Mouse (Mus musculus): Measurements from ENCODE around the gene Olah.

The Olah gene

DNA sequence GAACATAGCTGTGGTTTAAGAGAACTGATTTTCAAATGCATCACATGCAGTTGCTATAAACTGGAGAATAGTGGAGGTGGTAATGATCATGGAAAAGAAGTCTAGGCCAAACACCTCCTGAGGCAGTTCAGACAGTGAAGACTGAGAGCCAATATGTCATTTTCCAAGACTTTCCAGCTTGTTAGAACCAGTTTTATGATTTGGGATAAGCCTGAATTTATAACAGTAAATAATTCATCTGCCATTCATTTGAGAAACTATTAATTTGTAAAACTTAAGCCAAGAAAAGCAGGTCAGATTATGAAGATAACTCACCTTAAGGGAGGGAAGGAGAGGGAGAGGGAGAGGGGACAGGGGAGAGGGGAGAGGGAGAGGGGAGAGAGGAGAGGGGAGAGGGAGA, 43.9 kb downstream of the Olah start:
- DNase-seq (ENCODE audit: low spot score in 2 of 2) = no peak

DNA sequence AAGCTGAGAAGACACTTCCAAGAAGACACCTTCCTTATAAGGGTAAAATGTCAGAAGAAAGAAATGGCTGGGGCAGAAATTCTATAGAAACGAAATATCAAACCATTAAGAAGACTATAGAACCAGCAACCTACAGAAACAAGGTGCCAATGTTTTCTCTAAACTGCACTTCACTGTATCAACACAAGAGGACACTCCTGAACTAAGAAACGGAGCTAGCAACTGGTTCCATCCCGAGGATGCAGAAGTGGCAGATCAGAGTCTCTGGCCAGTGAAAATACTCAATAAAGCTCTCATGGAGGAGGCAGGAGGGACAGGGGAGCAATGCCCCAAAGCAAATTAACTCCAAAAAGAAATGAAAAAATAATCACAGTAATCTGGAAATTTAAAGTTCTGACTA, 48.1 kb downstream of the Olah start:
- no peak for DNase-seq (ENCODE audit: low spot score in 2 of 2)

DNA sequence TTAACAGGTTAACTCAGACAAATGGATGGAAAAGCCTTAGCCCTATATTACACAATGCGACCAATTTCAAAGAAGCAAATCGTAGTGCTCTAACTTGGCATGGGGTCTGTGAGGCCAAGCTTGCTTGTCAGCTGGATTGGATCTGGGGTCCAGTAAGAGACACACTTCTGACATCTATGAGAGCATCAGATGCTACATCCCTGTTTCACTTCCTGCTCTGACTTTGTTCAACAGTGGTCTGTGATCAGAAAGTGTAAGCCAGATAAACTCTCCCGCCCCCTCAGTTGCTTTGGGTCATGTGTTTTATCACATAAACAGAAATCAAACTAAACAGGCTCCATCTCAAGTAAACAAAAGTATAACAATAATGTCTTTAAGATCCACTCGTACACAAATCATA, 48.6 kb downstream of the Olah start:
- no peak for DNase-seq (ENCODE audit: low spot score in 2 of 2)

DNA sequence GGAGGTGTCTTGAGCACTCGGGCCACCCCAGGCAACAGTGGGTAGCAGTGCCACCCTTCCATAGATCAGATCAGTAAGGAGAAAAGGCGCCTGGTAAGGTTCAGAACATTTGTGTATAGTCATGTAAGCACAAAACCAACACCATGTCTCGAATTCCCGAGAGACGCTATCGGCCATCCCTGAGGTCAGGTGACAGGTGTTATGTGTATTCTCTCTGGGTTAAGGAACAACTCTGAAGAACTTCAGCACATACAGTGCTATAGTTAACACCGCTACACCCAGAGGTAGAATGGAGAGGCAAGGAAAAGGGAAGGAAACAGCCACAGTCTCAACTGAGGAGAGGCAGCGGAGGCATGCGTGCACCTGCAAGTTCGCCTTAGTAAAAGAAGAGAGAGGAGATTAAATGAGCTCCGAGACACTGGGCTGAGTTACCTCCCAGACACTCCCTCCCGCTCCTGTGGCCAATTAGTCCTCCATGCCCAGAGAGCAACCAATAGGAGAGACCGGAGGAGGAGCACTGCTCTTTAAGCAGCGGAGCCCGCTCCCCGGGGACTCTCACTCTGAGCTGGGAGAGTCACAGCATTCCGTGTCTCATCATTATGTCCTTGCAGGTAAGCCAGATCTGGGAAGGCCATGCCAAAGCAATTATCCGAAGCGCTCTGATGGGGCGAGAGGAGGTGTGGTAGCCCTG, 61.3 kb downstream of the Olah start, which contains the start of gene Acbd7:
Acbd7 (plus strand) TSS at position 558 of the 691 bp plus-strand sequence.
- peak; percentile 56 to 63 for DNase-seq (ENCODE audit: low spot score in 2 of 2)

DNA sequence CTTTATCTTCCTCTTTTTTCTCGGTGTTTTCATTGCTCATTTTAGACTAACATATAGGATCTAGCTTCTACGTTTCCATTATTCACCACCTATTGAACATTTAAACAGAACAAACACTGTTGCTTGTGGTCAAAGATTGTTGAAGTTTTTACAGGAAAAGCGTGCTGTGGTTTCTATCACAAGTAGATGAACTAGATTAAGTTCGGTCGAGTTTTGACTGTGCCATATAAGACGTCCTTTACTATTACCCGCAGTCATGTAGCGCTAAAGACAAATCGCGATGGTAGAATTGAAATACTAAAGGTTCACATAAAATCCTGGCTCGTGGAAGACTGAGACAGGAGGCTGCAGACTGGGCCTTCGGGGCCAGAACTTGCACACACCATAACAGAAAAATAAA, 63.2 kb downstream of the Olah start:
- no peak for DNase-seq (ENCODE audit: low spot score in 2 of 2)

DNA sequence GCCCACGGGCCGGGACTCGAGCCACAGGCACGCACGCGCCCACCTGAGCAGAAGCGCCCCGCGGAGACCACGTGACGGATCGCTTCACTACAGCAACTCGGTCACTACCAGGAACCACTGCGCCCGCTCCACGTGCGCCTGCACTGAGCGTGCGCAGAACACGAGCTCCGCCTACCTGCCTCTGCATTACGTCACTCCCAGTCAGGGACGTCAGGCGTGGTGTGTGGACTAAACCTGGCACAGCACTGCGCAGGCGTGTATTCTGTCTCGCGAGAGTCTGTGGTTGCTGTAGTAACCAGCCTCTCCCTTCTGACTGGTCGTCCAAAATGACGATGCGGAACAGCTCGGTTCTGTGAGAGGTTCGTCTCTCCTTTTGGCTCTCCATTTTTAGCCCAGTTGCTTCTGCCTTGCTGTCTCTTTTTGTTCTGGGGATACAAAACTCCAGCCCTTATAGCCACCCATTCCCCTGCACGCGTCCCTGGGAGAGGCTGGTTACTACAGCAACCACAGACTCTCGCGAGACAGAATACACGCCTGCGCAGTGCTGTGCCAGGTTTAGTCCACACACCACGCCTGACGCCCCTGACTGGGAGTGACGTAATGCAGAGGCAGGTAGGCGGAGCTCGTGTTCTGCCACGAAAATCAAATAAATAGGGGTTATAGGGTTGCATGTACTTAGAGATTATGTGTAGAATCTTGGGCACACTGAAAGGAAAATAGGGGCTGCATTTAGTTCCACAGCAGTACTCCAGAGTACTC, 64.3 kb downstream of the Olah start, which contains the start of gene Rpp38:
Rpp38 (minus strand) TSS at position 160 of the 759 bp plus-strand sequence.
- peak; percentile 99 for DNase-seq (ENCODE audit: low spot score in 2 of 2)

DNA sequence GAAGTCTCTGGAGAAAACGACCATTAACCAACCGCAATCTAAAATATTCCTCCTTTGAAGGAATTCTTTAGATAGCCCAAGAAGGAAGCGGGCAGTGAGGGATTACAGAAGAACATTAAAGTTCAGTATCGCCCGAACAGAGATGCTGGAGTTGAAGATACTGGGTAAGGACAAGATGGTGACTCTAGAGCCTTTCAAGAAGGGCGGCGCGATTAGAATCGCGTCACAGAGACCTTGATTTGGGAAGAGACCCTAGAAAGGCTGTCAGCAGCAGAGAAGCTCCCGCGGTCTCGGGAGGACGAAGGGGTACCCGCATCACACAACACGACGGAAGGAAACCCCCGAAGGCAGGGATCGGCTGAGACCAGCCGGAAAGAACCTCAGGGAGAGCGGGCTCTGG, 65.0 kb downstream of the Olah start:
- DNase-seq (ENCODE audit: low spot score in 2 of 2) = no peak

DNA sequence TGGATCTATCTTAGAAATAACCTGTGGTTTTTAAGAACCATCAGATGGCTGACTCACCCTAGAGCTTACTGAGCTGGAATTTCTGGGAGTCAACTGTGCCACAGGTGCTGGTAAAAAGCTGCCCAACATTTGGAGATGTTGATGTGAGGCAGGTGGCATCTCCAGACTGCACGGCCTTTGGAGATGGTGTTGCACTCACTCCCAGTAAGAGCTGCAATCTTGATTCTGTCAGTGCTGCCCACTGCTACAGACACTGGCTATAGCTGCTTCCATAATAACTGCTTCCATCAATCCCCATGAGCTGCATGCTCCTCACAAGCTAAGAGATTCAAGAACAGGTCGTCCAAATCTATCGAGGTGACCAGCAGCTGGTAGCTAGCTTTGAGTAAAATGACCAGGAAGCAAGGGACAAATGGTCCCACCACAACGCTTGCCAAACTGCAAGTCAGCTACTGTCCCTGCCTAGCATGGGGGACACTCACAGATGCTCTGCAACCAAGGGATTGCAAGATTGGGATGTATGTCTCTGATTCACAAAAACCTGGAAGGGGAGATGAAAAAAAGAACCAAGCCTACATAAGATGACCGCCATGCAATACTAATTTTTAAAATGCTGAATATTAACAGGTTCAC, 65.8 kb downstream of the Olah start:
- no peak for DNase-seq (ENCODE audit: low spot score in 2 of 2)

DNA sequence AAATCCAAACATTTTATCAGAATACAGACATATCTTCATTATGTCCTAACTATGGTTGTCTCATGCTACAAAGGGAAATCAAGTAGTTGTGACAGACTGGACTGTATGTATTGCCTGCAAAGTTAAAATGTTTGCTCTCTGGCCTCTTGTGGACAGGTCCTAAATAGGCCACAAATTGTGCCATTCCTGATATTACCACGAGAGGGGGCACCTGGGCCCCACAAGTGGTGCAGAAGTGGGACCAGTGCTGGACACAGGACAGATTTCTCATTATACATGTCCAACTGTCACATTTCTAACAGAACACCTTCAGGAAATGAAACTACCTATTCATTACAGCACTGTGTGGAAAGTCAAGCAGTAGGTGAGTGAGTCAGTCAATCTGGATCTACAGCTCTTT, 69.7 kb downstream of the Olah start:
- no peak for DNase-seq (ENCODE audit: low spot score in 2 of 2)

DNA sequence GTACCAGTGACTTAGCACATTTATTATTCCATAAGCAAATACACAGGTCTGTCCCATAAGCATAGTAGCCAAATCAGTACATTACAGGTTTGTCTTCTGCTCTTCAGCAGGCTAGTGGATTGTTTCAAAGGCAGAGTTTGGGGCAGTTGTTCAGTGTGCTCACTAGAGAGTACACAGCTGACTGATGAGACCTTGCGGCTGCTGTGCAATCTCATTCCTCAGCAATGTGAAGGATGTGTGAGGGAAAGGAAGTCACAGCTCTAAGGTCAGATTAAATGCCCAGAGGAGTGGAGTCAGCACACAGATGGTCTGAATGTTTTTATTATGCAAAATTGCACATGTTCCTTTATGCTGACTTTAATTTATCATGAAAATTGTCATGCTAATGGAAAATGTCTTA, 70.5 kb downstream of the Olah start:
- no peak for DNase-seq (ENCODE audit: low spot score in 2 of 2)

DNA sequence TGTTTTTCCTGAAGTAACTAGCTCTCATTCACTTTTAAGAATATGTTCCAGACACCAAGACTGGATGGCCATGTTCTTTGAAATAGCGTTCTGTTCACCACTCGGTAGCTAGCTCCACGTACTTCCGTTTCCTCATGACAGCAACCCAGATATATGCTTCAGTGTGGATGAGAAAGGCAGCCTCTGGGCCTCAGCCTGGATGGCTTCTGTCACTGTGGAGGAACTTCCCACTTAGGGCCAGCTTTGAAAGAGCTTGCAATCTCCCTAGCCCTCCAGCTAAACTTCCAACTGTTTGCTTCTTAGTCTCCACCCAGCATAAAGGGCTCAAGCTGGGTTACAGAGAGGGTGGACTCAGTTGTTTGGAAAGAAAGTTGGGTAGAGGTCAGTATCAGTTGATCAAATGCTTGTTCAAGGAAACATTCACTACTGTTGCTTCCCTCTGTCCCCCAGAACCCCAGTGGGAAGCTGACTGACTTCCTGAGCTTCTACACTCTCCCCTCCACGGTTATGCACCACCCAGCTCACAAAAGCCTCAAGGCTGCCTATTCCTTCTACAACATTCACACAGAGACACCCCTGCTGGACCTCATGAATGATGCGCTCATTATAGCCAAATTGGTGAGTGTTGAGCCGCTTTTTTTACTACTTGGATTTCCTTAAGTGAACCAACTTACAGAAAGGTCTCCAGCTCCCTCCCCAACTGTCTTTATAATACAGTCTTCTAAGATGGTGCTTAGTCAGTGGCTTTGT, 72.5 kb downstream of the Olah start:
- DNase-seq (ENCODE audit: low spot score in 2 of 2) = no peak

DNA sequence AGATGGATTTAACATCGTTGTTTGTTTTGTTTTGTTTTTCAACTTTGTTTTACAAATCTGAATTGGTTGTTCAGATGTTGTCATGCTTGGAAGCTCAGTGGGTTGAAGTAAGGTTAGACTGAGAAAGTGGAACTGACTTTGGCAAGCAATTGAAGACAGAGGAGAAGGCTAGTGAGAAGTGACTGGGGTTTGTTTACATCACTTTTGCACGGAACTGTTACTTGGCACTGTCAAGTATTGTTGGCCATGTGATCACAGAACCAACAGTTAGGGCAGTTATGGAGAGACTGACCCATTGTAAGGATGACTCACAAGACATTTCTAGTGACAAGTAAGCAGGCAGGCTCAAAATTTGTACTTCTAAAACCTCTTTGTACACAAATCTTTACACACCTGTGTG, 73.9 kb downstream of the Olah start:
- no peak for DNase-seq (ENCODE audit: low spot score in 2 of 2)

DNA sequence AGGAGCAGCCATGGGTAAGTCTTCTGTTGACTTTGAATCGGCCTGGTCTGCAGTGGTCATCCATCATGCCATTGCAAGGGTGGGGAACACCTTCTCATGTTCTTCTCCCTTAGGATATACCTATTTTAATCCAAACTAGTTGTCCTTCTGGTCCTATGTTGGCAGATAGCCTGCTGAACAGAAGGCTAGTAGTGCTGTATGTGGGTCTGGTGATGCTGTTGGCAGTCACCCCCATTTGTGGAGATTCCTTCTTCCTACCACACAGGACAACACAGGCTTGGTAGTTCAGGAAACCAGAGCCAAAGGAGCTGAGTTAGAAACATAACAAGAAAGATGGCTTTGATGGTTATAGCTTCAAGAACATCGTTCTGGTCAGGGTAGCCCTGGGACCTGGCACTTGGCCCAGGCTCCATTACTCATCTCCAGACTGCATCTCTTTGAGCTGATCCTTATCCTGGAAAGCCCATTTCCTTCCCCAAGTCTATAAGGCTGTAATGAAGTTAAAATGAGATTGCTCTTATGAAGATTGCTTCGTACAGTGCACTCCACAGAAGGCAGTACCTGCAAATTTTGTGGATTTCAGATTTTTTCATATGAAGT, 91.5 kb downstream of the Olah start:
- DNase-seq (ENCODE audit: low spot score in 2 of 2) = no peak

DNA sequence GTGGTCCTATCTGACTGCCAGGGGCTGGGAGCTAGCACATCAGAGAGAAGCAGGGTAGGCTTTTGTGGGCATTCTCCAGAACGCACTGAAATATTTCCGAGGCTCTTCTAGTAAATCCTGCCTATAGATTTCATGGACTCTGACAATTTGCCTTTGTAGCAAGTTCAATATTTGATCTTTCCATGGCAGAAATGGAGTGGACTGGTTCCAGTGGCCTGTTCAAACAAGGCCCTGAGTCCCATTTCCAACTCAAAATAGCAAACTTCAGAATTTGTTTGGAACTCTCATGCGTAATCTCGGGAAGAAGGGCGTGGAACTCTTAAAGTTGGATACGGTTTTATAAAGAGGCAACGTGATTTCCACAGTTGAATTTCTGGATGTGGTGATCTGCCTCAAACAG, 101.2 kb downstream of the Olah start:
- DNase-seq (ENCODE audit: low spot score in 2 of 2) = no peak

DNA sequence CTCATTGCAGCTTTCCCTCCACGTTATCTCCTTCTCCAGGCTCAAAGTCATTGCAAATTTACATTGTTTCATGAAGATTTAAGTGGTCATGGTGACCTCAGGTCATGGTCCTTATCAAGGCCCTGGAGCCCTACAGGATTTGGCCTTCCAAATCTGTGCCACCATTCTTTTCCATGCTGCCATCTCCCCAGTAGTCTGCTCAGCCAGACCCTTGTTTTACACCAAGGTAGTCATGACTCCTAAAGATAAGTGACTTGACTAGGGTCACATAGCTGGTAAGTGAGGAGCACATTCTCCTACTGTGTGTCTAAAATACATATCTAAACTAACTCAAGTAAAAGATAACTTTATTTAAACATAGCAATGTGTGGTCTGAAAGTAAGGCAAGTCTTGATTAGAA, 104.8 kb downstream of the Olah start:
- DNase-seq (ENCODE audit: low spot score in 2 of 2) = no peak

Data from frontal cortex, postnatal 10 days (tissue).